ENCODE assay signal across 8 mouse cellular contexts in genomic region chr5:122925534-122925958, GRCm38 (mm10).
DNase-seq lines count a peak whose midpoint lies in the region; ATAC-seq and TF ChIP-seq lines count a peak whose summit lies in the region.

No protein-coding gene starts in this region.

- ATAC-seq in intestine, embryonic 14.5 days (replicated peaks; ENCODE audit: low FRiP score, low TSS enrichment, low read depth) = 0 out of 2 replicates have a peak, but pooled peaks have one; percentile 55

- H3K4me1 ChIP-seq in cortical plate, adult 2 months (ENCODE audit: control insufficient read depth, insufficient read depth, low read length) = 0 out of 2 replicates have a peak, but pooled peaks cover 2% of the 10 kb centered on the region
- 0 out of 2 replicates have a peak, but pooled peaks cover 4% of the 10 kb centered on the region for H3K4me1 ChIP-seq in intestine, embryonic 14.5 days (replicated peaks; ENCODE audit: control insufficient read depth, insufficient read depth, low read length)
- peaks cover 31% of the 10 kb centered on the region for H3K4me1 ChIP-seq in megakaryocyte, embryonic 14.5 days
- peaks cover 11% of the 10 kb centered on the region; the same call in 1 of the 2 replicates for H3K4me1 ChIP-seq in small intestine, adult 2 months (ENCODE audit: control insufficient read depth, insufficient read depth, insufficient read length, low read length)

- no peak overlapping the region for H3K27ac ChIP-seq in cortical plate, adult 2 months (ENCODE audit: insufficient read depth, low read length)
- no peak overlapping the region for H3K27ac ChIP-seq in intestine, embryonic 14.5 days (ENCODE audit: low read depth)
- no peak overlapping the region for H3K27ac ChIP-seq in small intestine, adult 2 months (ENCODE audit: insufficient read depth, low read depth, low read length)

- no peaks in the 10 kb centered on the region for H3K36me3 ChIP-seq in intestine, embryonic 14.5 days (ENCODE audit: control insufficient read depth, insufficient read depth, low read length)
- H3K36me3 ChIP-seq in megakaryocyte, embryonic 14.5 days (replicated peaks; ENCODE audit: low read length) = peaks cover 43% of the 10 kb centered on the region
- H3K36me3 ChIP-seq in small intestine, adult 2 months (ENCODE audit: control insufficient read depth, insufficient read depth, low read length) = no peaks in the 10 kb centered on the region

- no peak overlapping the region for H3K4me3 ChIP-seq in cortical plate, adult 2 months (ENCODE audit: insufficient read depth, low read length)
- H3K4me3 ChIP-seq in intestine, embryonic 14.5 days (ENCODE audit: low read depth, low read length) = no peak overlapping the region
- peak overlapping the region; percentile 82 for H3K4me3 ChIP-seq in megakaryocyte, embryonic 14.5 days (replicated peaks)
- no peak overlapping the region; the same call in 1 of the 2 replicates for H3K4me3 ChIP-seq in small intestine, adult 2 months (ENCODE audit: low read depth, low read length)

- no peak overlapping the region for H3K9ac ChIP-seq in intestine, embryonic 14.5 days (ENCODE audit: low read length)

- intact Hi-C loops in gastrocnemius, postnatal 14 days (cut with DNase I; ENCODE audit: low total_unique reads) = no loop called here

- WGBS in intestine, embryonic 14.5 days = 29% methylated on average over 7 of the region's 7 CpGs
- 13% methylated on average over 7 of the region's 7 CpGs for WGBS in small intestine, adult 2 months

- H3K4me2 ChIP-seq in intestine, embryonic 14.5 days (ENCODE audit: low read length) = 0 out of 2 replicates have a peak overlapping the region, but pooled peaks have one; percentile 16

- no peaks in the 10 kb centered on the region for H3K27me3 ChIP-seq in intestine, embryonic 14.5 days (replicated peaks; ENCODE audit: control insufficient read depth, insufficient read depth, low read length)
- H3K27me3 ChIP-seq in megakaryocyte, embryonic 14.5 days (replicated peaks) = no peaks in the 10 kb centered on the region
- no peaks in the 10 kb centered on the region for H3K27me3 ChIP-seq in small intestine, adult 2 months (ENCODE audit: control insufficient read depth, insufficient read depth, low read length)

- TF ChIP-seq CTCF in cortical plate, adult 2 months (IDR thresholded peaks at IDR 0.05; ENCODE audit: extremely low read depth, insufficient read depth, low read length) = peak; percentile 79
- TF ChIP-seq CTCF in small intestine, adult 2 months (IDR thresholded peaks at IDR 0.05; ENCODE audit: extremely low read depth, insufficient read length, insufficient replicate concordance, low read depth, low read length) = peak; percentile 51; the same call in 1 of the 2 replicates

- no peak for TF ChIP-seq POLR2A in cortical plate, adult 2 months (IDR thresholded peaks at IDR 0.05; ENCODE audit: extremely low read depth, insufficient read depth, low read length)
- no peak for TF ChIP-seq POLR2A in small intestine, adult 2 months (IDR thresholded peaks at IDR 0.05; ENCODE audit: low read depth, low read length)

- DNase-seq in urinary bladder, postnatal 14 days (ENCODE audit: low spot score) = peak; percentile 72
- no peak for DNase-seq in urinary bladder, postnatal 10 days (ENCODE audit: low spot score)
- DNase-seq in gastrocnemius, postnatal 14 days = peak; percentile 57
- DNase-seq in intestine, embryonic 14.5 days (ENCODE audit: low spot score) = peak; percentile 75
- peak; percentile 23 to 77 for DNase-seq in left cerebral cortex, adult 9 months (ENCODE audit: low spot score in 2 of 2)

- no peaks in the 10 kb centered on the region for H3K9me3 ChIP-seq in intestine, embryonic 14.5 days (ENCODE audit: control insufficient read depth, low read length)
- no peaks in the 10 kb centered on the region for H3K9me3 ChIP-seq in megakaryocyte, embryonic 14.5 days
